Mouse (Mus musculus) WW6 (cell line): ENCODE data around the gene Ptpn1.

Experiments used
- DNase-seq: peaks from one replicate; pipeline ENCODE4 v3.0.0-alpha.2; 2013; ENCODE audit warnings: low read depth, low spot score

The Ptpn1 gene

DNA sequence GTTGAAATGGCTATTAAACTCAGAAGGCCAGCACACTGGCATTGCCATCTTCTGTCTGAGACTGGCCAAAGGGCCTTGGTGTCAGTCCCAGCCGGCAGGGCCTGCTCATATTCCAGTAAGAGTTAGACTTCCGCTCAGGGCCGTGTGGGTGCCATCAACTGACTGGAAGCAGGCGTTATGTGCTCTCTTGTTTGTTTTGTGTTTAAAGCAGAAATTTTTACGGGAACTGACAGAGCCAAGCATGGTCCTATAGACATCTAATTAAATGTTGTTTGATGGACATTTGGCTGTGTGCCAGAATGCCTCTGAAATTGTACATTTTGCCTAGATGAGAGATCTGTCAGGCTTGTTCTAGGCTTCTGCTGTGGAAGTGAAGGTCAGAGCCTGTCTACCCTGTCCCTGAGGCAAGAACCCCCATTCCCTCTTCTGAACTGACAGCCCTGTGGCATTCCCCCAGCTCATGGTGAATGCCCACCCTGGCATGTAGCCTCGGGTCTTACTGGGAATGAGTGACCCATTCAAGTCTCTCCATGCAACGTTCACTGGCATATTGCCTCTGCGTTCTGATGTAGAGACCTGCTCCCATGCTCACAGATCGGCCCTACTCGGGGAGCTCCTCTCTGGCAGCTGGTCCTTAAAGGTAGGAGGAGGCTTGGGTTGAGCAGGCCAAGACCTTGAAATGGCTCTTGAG, 38.1 kb downstream of the Ptpn1 start:
- no peak for DNase-seq

DNA sequence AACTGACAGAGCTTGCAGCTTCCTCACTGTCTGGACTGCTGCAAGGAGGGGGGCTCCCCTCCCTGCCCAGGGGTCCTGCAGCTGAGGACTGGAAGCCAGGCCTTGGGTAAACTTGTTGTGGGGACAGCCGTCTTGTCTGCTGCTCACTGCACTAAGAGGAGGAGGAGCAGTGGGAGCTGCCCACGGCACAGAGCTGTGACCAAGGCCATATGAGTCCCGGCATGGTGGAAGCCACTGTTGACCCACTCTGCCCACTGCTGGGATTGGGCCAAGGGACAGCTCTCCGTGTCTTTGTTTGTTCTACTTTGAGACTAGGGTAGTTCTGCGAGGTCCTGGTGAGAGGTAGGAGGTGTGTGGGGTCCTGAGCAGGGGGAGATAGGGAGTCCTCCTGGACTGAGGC, 40.3 kb downstream of the Ptpn1 start:
- no peak for DNase-seq

DNA sequence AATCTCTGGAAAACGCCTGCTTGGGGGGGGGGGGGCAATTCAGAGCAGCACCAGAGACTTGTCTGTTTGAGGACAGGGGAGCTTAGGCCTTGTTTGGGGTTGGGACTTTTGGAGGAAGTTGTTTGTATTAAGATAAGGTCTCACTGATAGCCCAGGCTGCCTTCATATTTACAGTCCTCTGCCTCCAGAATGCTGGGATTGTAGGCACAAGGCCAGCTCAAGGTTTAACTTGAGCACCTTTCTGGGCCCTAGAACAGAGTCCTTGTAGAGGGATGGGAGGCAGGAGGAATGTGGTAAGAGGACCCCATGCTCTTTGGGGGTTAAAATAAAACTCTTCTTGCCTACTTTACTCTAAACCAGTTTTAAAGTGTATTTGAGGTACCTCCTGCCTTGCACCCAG, 41.0 kb downstream of the Ptpn1 start:
- DNase-seq, result no peak

DNA sequence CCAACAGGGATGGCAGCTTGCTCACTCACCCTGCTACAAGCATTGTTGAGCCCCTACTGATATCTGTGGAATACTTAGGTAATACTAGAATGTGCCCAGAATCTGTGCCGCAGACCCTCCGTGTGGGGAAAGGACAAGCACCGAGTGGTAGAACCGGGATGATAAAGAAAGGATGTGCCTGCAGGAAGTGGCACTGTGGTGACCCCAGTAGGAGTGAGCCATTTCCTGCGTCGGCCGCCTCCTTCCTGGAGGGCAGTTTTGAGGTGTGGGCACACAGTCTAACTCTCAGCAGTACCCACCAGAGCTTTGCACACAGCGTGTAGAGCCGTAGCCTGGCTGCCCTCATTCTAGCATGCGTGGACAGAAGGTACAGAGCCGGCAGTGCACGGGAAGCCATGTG, 43.9 kb downstream of the Ptpn1 start:
- no peak for DNase-seq

DNA sequence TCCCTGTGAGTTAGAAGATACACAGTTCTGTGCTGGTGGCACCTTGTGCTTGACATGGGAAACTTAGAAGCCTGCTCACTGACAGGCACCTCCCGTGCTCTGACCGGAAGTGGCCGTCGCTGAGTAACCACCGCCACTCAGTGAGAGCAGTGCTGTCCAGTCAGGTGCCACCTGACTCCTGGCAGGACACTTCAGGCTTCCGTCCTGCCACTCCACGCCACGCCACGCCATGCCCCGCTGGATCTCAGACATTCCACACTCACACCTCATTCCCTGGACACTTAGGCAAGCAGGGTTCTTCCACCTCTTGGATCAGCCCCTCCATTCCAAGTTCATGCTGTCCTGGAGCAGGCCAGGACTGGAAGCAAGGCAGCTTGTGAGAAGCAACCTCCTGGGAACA, 46.4 kb downstream of the Ptpn1 start:
- DNase-seq, result no peak

DNA sequence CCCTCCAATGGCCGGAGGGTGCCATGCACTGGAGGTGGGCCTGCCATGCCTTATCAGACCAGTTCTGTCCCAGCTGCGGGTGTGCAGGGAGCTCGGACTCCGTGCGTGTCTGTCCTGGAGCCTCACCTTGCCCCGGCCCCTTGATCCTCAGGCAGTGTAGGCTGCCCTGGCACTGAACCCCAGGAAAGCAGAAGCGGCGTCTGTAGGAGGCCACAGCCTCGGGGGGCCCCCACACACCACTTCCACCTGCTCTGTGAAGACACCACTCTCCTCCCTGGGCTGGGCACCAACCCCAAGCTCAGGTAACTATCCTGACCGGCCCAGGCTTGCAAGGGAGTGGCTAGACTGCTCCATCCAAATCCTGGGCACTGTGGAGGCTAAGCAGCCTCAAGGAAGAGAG, 48.5 kb downstream of the Ptpn1 start:
- DNase-seq, result no peak

DNA sequence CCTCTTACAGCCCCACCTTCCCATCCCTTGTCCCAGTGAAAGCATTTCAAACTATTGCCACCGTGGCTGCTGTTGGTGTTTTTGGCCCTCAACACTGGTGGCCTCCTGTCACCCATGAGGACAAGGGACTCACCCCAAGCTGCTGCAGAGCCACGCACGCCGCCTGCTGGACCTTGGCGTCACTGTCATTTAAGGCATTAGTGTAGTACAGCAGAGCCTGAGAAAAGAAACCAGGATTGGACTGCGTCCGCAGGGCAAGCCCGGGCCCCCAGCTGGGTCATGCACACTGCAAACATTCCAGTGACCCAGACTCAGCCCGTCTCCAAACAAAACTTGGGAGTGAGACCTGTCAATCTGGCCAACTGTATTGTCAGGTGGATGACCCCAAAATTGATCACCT, 50.8 kb downstream of the Ptpn1 start:
- DNase-seq, result no peak

DNA sequence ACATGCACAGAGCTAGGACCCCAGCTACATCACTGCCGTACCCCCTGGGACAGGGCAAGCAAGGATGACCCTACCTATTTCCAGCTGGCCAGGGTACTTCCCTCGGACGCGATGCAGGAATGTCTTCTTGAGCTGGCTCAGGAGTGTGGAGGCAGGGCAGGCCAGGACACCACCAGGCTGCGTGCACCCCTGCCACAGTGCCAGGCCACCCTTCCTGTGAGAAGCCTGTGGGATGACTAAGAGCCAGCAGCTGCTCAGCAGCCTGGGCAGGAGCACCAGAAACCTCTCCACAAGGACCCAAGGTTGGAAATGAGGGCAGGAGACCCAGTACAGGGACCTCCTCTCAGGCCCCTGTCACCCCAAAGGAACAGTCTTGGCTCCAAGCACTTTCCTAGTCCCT, 52.5 kb downstream of the Ptpn1 start:
- no peak for DNase-seq

DNA sequence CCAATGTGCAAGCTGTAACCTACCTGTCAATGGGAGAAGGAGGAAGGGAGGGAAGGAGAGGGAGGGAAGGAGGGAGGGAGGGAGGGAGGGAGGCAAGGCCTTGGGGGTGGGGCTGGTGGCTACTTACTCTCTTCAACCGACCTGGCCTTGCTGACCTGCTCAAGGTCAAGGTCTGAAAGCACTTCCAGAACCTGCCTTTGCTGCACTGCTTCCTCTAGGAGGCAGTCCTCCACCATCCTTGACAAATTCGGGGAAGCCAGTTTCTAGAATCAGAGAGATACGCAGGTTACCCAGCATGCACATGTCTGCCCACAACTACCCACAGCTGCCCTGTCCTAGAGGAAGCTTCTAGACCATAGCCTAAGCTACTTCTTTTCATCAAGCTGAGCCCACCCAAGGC, 53.1 kb downstream of the Ptpn1 start:
- no peak for DNase-seq

DNA sequence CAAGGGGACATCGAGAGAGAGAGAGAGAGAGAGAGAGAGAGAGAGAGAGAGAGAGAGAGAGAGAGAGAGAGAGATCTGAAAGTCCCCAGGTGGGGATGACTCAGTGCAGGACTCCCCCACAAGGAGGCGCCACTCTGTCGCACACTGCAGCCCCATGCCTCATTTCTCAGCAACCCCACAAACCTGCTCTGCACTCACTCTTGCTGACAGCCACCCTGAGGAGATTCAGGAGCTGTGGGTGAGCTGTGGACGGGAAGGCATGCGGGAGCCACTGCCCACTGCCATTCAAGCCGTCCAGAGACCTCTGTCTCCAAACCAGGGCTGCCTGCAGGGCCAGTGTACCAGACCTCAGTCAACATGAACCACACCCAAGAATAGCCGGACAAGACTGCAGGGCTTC, 54.9 kb downstream of the Ptpn1 start:
- peak; percentile 40 for DNase-seq

DNA sequence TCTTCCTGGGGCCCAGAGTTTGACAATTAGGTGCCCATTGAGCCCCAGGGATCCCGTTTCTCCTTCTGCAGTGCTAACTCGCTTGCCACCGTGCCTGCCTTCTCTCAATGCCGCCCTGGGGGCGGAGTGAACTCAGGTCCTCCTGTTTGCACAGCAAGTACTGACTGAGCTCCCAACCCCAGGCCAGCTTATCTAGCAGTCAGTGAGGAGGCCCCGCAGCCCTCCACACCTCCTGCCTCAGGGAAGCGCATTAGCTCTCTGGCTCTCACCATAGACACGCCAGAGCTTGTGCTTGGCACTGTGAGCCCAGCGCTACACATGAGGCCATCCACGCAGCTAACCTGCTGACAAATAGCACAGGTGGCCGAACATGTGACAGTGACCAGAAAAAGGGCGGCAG, 55.8 kb downstream of the Ptpn1 start:
- DNase-seq, result no peak

DNA sequence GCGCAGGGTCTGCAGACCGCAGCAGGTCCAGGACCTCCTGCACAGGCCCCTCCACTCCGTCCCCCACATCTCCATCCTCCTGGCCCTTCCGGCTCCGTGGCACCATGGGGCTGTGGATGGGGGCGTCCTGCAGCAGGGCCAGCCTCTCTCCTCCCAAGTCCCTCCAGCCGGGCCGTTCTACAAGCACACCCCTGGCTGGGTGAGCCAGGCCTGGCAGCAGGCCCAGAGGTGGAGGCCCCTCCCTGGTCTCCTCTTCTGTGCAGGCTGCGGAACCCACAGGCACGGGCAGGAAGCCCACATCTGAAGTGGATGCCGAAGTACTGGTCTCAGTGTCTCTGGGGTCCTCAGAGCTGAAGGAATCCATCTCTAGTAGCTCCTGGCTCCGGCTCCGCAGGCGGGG, 57.5 kb downstream of the Ptpn1 start:
- no peak for DNase-seq

DNA sequence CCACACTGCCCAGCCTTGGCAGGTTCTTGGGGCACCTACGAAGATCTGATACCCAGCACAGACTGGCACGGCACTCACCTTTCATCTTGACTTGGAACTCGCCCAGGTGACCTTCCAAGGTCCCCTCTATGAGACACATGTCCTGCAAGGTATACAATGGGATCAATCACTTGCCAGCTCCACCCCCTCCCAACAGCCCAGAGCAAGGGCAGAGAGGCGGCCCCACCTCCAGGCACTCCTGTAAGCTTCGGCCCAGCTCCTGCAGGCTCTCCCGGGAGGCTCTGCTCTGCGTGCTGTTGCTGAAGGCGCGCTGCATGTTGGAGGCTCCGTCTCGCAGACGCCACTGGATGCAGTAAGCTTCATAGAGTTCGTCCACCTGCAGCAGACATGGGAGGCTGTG, 61.4 kb downstream of the Ptpn1 start:
- no peak for DNase-seq

DNA sequence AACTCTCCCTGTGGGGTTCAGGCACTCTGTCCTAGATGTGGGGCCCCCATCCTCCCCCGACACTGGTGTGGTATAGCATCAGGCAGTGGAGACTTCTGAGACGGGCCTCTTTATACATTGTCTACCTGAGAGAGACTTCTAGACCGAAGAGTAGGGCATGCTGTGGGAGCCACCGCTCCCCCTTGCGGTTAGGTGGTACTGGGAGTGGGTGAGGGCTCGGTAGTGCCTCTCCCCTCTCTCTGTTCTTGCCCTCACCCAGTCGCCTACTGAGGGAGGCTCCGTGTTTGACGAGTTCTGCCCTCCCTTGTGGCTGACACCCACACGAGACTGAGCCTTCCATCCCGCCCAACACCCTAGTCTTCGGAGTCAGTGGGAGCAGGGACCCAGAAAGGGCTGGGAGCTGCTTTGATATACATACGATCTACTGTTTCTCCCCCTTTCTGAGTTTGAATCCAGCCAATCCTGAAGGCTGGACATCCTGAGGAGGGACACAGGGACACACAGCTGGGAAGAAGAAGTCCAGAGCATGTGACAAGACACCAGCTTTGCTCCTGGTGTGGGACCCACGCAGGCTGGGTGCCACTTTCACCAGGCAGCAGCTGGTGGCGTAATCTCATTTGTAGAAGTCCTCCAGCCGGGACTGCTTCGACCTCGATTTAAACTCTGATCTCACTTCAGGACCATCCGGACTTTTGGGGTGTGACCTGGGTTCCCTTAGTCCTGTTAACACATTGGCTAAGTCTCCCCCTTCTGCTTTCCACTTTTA, 64.2 kb downstream of the Ptpn1 start:
- no peak for DNase-seq

DNA sequence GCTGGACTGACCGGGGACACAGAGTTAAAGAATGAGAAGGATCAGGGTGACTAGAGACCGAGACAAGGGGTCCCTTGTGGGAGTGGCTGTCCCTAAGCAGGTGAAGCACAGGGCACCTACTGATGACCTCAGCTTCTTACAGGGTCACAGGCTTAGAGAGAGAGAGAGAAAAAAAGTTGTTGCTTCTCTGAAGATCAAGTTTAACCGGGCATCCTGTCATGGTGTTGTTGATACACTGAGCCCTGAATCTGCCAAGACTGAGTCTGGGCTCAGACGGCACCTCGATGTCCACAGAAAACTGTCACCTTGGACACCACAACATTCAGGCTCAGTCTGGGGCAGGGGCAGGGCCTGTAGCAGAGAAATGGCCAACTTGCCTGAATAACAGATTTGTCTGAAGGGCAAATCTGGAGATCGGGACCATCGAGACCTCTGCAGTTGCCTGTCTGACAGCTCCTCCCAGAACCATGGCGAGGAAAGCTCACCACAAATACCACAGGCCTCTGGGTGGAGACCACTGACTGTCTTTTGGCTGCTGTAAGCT, 64.9 kb downstream of the Ptpn1 start:
- no peak for DNase-seq

DNA sequence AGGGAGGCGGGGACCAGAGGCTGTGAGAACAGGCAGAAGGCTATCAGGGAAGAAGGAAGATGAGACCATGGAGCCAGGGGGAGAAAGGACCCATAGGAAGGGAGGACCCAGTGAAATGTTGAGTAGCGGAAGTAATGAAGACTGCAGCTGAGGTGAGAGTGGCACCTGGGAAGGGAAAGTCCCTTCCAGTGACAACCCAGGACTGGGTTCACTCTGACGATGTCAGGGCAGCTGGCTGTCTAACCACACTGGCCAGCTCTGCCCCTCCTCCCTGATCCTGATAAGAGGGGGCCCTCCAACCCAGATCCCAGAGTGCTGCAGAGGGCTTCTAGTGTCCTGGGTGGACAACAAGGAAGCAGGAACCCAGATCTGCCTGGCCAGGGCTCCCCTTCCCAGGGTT, 65.7 kb downstream of the Ptpn1 start:
- DNase-seq, result no peak

DNA sequence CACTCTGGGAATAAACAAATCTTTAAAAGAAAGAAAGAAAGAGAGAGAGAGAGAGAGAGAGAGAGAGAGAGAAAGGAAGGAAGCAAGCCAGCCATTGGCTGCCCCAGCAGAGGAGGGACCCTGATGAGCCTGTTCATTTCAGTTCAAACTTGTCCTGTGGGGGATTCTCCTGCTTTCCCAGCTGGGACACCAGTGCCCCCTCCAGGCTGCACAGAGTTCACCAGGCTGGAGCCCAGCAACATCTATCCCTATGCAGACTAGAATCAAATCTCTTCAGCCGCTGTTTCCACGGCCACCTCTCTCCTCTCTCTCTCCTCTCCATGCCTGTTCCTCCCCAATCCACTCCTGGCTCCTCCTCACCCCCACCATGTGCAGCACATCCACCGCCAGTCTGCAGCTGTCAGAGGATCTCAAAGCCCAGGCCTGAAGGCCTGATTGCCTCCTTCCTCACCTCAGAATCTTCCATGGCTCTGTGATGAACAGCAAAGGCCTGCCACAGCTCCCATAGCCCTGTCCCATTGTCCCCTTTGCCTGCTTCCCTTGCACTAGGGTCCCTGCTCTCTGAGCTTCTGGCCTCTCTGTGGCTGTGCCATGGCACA, 67.4 kb downstream of the Ptpn1 start:
- no peak for DNase-seq

DNA sequence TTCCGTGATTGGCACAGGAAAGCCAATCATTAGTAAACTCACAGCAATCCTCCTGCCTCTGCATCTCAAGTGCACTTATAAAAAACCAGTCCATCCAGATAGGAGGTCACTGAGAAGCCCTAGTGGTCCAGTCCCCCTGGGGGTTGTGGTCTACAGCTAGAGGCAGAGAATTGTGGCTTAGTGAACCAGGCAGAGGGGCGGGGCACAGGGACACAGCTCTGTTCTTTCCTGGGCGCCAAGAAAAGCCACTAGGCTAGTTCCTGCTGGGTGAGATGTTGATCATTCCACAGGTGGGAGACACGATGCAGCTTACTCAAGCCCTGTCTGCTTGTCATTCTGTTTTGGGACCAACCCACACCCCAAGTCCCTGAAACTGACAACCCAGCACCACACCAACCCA, 70.3 kb downstream of the Ptpn1 start:
- no peak for DNase-seq

DNA sequence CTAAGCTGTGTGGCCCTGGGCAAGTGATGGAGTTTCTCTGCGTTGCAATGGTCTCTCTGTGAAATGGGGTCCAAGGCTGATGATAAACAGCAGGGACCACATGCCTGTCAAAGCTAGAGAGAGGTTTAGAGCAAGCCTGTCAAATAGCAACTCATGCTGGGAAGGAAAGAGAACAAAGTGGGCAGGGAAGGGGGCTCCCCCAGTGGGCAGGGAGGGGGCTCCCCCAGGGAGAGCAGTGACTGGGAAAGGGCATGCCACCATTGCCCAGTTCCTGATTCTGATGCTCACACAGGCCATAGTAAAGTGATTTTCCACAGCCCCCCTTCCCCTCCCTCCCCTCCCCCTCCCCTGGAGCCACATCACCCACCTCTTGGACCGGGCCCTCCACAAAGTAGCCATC, 71.0 kb downstream of the Ptpn1 start:
- DNase-seq, result no peak

DNA sequence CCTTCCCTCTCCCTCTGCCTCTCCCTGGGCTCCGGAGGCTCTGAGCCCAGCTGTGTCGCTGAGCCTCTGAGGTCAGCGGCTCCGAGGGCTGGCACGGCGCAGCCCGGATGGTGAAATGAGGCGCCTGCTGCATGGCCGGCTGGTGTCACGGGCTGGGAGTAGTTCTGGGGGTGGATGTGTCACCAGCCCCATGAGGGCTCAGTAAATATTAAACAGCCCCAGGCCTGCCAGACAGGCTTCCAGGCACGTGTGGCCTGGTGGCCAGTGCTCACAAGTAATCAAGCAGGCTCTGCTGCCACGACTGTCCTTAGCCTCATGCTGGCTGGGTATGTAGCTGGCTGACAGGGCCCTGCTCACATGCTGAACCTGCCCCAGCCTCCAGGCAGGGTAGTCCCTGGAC, 71.6 kb downstream of the Ptpn1 start:
- DNase-seq, result no peak

DNA sequence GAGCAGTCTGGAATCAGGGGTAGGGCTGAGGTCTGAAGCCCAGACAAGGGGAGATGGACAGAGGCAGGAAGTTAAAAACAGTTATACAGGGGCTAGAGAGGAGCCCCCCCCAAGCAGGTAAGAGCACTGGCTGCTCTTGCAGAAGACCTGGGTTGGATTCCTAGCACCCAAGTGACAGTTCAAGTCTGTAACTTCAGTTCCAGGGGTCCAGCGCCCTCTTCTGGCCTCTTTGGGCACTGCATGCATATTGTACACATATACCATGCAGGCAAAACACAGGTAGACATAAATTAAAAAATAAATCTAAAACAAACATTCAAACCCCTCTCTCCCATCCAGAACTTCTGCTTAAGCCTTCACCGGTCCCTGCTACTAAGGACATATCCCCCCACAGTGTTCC, 72.5 kb downstream of the Ptpn1 start:
- DNase-seq, result no peak

DNA sequence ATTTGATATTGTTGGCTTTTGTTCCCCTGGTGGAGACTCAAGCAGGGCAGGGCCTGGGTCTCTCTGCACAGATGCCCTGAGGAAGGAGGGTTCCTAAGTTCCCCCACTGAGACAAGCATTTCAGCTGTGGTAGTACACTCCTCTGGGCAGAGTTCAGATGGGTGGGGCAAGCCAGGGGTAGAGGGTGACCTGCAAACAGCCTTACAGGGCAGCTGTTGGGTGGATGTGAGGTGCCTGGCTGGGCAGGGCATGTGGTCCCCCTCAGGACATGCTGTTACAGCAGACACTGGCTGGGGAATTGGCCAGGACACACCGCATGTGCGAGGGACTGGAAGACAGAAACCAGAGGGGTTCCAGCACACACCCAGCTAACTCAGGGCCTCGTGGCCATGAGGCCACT, 73.1 kb downstream of the Ptpn1 start:
- no peak for DNase-seq

DNA sequence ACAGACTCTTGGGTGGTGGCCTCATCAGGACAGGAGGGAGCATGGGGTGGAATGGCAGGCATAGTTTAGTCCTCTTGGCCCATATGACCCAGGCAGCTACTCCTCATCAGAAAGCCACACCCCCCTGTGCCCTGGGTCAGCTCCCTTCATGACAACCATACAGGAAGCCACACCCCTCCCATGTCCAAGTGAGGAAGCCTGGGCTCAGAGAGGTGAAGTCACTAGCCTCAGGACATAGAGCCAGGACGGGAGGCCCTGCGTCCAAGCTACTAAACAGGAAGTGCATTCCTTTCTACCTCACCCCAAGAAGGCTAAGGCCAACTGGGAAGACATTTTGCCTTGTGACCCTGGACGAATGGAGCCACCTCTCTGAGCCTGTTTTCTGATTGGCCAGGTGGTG, 73.8 kb downstream of the Ptpn1 start:
- no peak for DNase-seq
